ENCODE assay signal across 8 mouse cellular contexts in the genomic region with DNA sequence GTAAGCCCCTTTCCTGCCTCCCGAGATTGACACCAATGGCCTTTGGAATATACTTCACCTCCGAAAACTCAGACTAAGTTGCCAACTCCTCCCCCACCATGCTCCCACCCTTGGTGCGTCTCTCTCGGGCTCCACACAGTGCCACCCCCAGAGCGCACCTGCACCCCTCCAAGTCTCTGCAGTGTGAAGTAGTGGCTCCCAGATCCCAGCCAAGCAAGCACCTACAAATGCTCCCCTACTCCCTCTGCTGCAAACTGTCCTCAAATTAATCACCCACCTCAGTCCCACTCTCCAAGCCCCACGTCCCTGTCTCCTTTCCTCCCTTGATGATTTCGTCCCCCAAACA. TPM values are rescaled to one million over a fixed set of nuclear protein-coding genes. Genes with fewer than 3 reads are reported as not detected.
DNase-seq lines count a peak whose midpoint lies in the region; ATAC-seq and TF ChIP-seq lines count a peak whose summit lies in the region.

No protein-coding gene starts in this region.

- peak; percentile 28 for DNase-seq in adrenal gland, adult 2 months
- DNase-seq in adrenal gland, adult 8-10 months: no peak
- peak; percentile 5 for DNase-seq in lung, adult 2 months
- no peak for DNase-seq in lung, postnatal 10 days
- DNase-seq in forebrain, embryonic 10.5 days (ENCODE audit: extremely low spot score, low spot score): peak; percentile 21
- DNase-seq in c-Kit-positive CD71-positive TER-119-positive erythroid progenitor cells, embryonic 14.5 days (ENCODE audit: low spot score): no peak

- peak; percentile 28; the same call in 1 of the 2 replicates for ATAC-seq in limb, embryonic 12.5 days (ENCODE audit: insufficient number of reproducible peaks, insufficient read depth, low FRiP score, low TSS enrichment, low read depth)
- ATAC-seq in neural tube, embryonic 13.5 days (ENCODE audit: low read depth): peak; percentile 73

- H3K4me3 ChIP-seq in lung, adult 2 months (replicated peaks; ENCODE audit: extremely low read depth, low read depth, low read length): no peak overlapping the region
- H3K4me3 ChIP-seq in forebrain, embryonic 10.5 days: peak overlapping the region; percentile 62
- peak overlapping the region; percentile 61 for H3K4me3 ChIP-seq in limb, embryonic 12.5 days (replicated peaks)
- H3K4me3 ChIP-seq in neural tube, embryonic 13.5 days: peak overlapping the region; percentile 59

- H3K27me3 ChIP-seq in forebrain, embryonic 10.5 days (ENCODE audit: poor library complexity, severe bottlenecking): peaks cover 51% of the 10 kb centered on the region
- peaks cover 38% of the 10 kb centered on the region for H3K27me3 ChIP-seq in limb, embryonic 12.5 days
- H3K27me3 ChIP-seq in neural tube, embryonic 13.5 days: peaks cover 42% of the 10 kb centered on the region

- H3K9me3 ChIP-seq in forebrain, embryonic 10.5 days: no peaks in the 10 kb centered on the region
- no peaks in the 10 kb centered on the region for H3K9me3 ChIP-seq in limb, embryonic 12.5 days
- no peaks in the 10 kb centered on the region for H3K9me3 ChIP-seq in neural tube, embryonic 13.5 days

- H3K9ac ChIP-seq in limb, embryonic 12.5 days (replicated peaks): peak overlapping the region; percentile 57
- H3K9ac ChIP-seq in neural tube, embryonic 13.5 days: peak overlapping the region; percentile 68

- TF ChIP-seq POLR2A in lung, adult 2 months (IDR thresholded peaks at IDR 0.05; ENCODE audit: borderline replicate concordance, extremely low read depth, low read depth, low read length): no peak

- TF ChIP-seq CTCF in lung, adult 2 months (IDR thresholded peaks at IDR 0.05; ENCODE audit: insufficient read depth, low read length): no peak

- no peaks in the 10 kb centered on the region for H3K4me1 ChIP-seq in lung, adult 2 months (ENCODE audit: control insufficient read depth, insufficient read depth, low read length)
- H3K4me1 ChIP-seq in forebrain, embryonic 10.5 days: peaks cover 17% of the 10 kb centered on the region
- peaks cover 12% of the 10 kb centered on the region for H3K4me1 ChIP-seq in limb, embryonic 12.5 days (replicated peaks)
- H3K4me1 ChIP-seq in neural tube, embryonic 13.5 days (replicated peaks): peaks cover 15% of the 10 kb centered on the region

- no peak overlapping the region for H3K27ac ChIP-seq in forebrain, embryonic 10.5 days
- H3K27ac ChIP-seq in limb, embryonic 12.5 days: no peak overlapping the region
- no peak overlapping the region for H3K27ac ChIP-seq in neural tube, embryonic 13.5 days (replicated peaks)

- under 1% methylated on average over 7 of the region's 7 CpGs for WGBS in lung, adult 2 months
- under 1% methylated on average over 7 of the region's 7 CpGs for WGBS in forebrain, embryonic 10.5 days
- WGBS in limb, embryonic 12.5 days: under 1% methylated on average over 7 of the region's 7 CpGs
- under 1% methylated on average over 7 of the region's 7 CpGs for WGBS in neural tube, embryonic 13.5 days

- no peaks in the 10 kb centered on the region for H3K36me3 ChIP-seq in forebrain, embryonic 10.5 days (replicated peaks)
- H3K36me3 ChIP-seq in limb, embryonic 12.5 days: no peaks in the 10 kb centered on the region
- no peaks in the 10 kb centered on the region for H3K36me3 ChIP-seq in neural tube, embryonic 13.5 days

- peak overlapping the region; percentile 100 for H3K4me2 ChIP-seq in limb, embryonic 12.5 days
- peak overlapping the region; percentile 100 for H3K4me2 ChIP-seq in neural tube, embryonic 13.5 days

RNA-seq across cellular contexts. Expression of gene Acvr1c, which starts 0.7 kb away (rescaled TPM):
- 10 to 100 TPM; 16.6 to 33.5 TPM for total RNA-seq in adrenal gland, adult 2 months (2021)
- 1.3 and 2.5 TPM in 2 replicates for polyA plus RNA-seq in adrenal gland, adult 2 months (2012; rRNA removed)
- 10 to 100 TPM in 3 of 4 experiments, 1 to 10 TPM in 1; 9.1 to 16.3 (median 13.2) TPM for total RNA-seq in adrenal gland, adult 8-10 months (2022)
- 0.15 and 0.69 TPM in 2 replicates for polyA plus RNA-seq in lung, adult 2 months (2012; rRNA removed)
- polyA plus RNA-seq in forebrain, embryonic 10.5 days (2016; fragmentation: Nextera tagmentation; extraction: Ambion mirVana): 0.07 and 0.20 TPM in 2 replicates
- polyA plus RNA-seq in limb, embryonic 12.5 days (2016; fragmentation: Nextera tagmentation; extraction: Ambion mirVana): 0.05 and 0.15 TPM in 2 replicates
- polyA plus RNA-seq in neural tube, embryonic 13.5 days (2015; fragmentation: Nextera tagmentation; extraction: Ambion mirVana): 0.40 and 1.2 TPM in 2 replicates

Comparison
In these comparisons a context has a peak if more than half of its experiments do, and no peak if none do; other contexts are left out.
1. DNase-seq: peak in adrenal gland, adult 2 months (single experiment), lung, adult 2 months (single experiment) and forebrain, embryonic 10.5 days (single experiment); none in adrenal gland, adult 8-10 months (single experiment), lung, postnatal 10 days (single experiment) and c-Kit-positive CD71-positive TER-119-positive erythroid progenitor cells, embryonic 14.5 days (single experiment).